Mouse (Mus musculus) midbrain, embryonic 11.5 days (tissue): Measurements from ENCODE around the gene Jag1. TPM values are rescaled to one million over a fixed set of nuclear protein-coding genes. Genes with fewer than 3 reads are reported as not detected.

ENCODE experiments used
- ATAC-seq: fragments of 200-750 bp; cut with Nextera tagmentation; 2 replicates; pipeline ENCODE4 v1.8.0; 2017; ENCODE audit warnings: moderate TSS enrichment, moderate library complexity; ENCODE audit not compliant: low FRiP score
- DNase-seq: peaks from one replicate; pipeline ENCODE4 v3.0.0; 2015; ENCODE audit warnings: low spot score; ENCODE audit errors: missing footprints
- H3K27ac ChIP-seq: fragments of 300-500 bp; sonication (generic); 2 replicates; pipeline ENCODE4 v1.5.1; 2014; ENCODE audit warnings: low read depth, low read length
- H3K27me3 ChIP-seq: fragments of 300-500 bp; sonication (generic); 2 replicates; pipeline ENCODE4 v1.6.1; 2014; ENCODE audit warnings: mild to moderate bottlenecking, low read length, moderate library complexity, mixed read lengths; ENCODE audit not compliant: control insufficient read depth, insufficient read depth
- H3K36me3 ChIP-seq: fragments of 300-500 bp; sonication (generic); 2 replicates; pipeline ENCODE4 v1.6.1; 2014; ENCODE audit warnings: mild to moderate bottlenecking, low read length, moderate library complexity, mixed read lengths; ENCODE audit not compliant: control insufficient read depth, insufficient read depth
- H3K4me1 ChIP-seq: fragments of 300-500 bp; sonication (generic); 2 replicates; pipeline ENCODE4 v1.6.1; 2014; ENCODE audit warnings: low read length; ENCODE audit not compliant: control insufficient read depth, insufficient read depth
- H3K4me2 ChIP-seq: fragments of 300-500 bp; sonication (generic); 2 replicates; pipeline ENCODE4 v1.6.1; 2014; ENCODE audit warnings: mild to moderate bottlenecking, moderate library complexity
- H3K4me3 ChIP-seq: fragments of 300-500 bp; sonication (generic); 2 replicates; pipeline ENCODE4 v1.5.1; 2014; ENCODE audit warnings: low read depth, low read length
- H3K9ac ChIP-seq: fragments of 300-500 bp; sonication (generic); 2 replicates; pipeline ENCODE4 v1.6.1; 2014; ENCODE audit warnings: low read length
- H3K9me3 ChIP-seq: fragments of 300-500 bp; sonication (generic); 2 replicates; pipeline ENCODE4 v1.6.1; 2016; ENCODE audit warnings: low read length; ENCODE audit not compliant: control insufficient read depth
- WGBS: fragments of 180-500 bp; shearing (Covaris S2); extraction: QIAGEN DNeasy Blood & Tissue Kit; methylation state at CpG from one replicate; pipeline ENCODE4 v1.1.7; 2014; 5-methylcytosine and 5-hydroxymethylcytosine counted together
- polyA plus RNA-seq: library from polyadenylated mRNA; unstranded; fragments of >200 nt; fragmentation: Nextera tagmentation; extraction: Ambion mirVana; gene quantifications from 2 replicates; pipeline ENCODE4 v1.2.1, GENCODE M21; 2014

Jag1 gene
- polyA plus RNA-seq, 1 experiment from 2014 or later = 35.4 TPM

DNA sequence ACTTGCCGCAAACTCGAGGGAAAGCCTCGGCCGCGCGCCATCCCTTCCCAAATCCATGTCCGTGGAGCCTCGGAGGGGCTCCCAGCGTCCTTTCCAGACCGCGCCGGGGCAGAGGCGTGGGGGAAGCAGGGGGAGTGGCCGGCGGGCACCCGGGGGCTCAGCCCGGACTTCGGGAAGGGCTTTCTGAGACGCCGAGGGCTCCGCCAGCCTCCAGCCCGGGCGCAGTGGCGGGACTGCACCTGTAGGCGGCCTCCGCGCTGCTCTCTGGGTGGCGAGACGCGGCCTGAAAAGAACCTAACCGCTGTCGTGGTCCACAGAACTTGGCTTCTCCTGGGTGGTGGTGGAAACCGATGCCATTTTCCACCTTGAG is 862 bp upstream of the Jag1 start:
- Histone ChIP-seq H3K27ac (peak overlapping the region; percentile 91), H3K4me1 (peaks cover 24% of the 10 kb centered on the region), H3K9me3 (no peaks in the 10 kb centered on the region), H3K4me3 (peak overlapping the region; percentile 70), H3K27me3 (no peaks in the 10 kb centered on the region), H3K9ac (peak overlapping the region; percentile 86), H3K36me3 (no peaks in the 10 kb centered on the region), H3K4me2 (peak overlapping the region; percentile 65)
- DNase-seq = peak; percentile 98
- ATAC-seq = peak; percentile 60
- WGBS = under 1% methylated on average over 33 of the region's 33 CpGs

DNA sequence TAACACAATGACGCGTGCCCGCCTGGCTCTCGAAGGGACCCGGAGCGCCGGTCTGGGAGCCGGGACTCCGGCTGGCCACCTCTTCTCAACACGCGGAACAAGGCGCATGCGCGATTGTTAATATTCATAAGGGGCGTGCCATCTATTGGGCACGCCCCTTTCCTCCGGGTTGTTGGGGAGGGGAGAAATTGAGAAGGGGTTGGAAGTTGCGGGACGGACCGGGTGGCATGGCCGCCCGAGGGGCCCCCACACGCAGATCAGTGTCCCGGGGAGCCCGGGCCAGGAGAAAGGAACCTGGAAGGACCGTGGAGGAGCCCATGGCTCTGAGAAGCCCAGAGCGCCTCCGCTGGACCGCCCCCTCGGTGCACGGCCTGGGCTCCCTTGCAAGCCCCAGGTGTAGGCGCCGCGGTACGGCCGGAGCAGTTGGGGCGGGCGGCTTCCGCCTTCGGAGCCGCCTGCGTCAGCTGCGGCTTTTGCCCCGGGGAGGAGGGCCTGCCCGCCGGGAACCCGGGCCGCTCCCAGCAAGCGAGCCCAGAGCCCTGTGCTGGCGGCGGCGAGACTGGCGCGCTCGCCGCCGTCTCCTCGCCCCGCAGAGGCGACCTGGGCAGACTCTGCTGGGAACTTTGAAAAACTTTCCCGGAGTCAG is 354 bp upstream of the Jag1 start:
- Histone ChIP-seq H3K27me3 (no peaks in the 10 kb centered on the region), H3K27ac (peak overlapping the region; percentile 91), H3K4me1 (peaks cover 29% of the 10 kb centered on the region), H3K9me3 (no peaks in the 10 kb centered on the region), H3K9ac (peak overlapping the region; percentile 86), H3K4me3 (peak overlapping the region; percentile 70), H3K4me2 (peak overlapping the region; percentile 65), H3K36me3 (no peaks in the 10 kb centered on the region)
- DNase-seq (peak; percentile 100), ATAC-seq (peak; percentile 80)
- WGBS = under 1% methylated on average over 53 of the region's 61 CpGs

DNA sequence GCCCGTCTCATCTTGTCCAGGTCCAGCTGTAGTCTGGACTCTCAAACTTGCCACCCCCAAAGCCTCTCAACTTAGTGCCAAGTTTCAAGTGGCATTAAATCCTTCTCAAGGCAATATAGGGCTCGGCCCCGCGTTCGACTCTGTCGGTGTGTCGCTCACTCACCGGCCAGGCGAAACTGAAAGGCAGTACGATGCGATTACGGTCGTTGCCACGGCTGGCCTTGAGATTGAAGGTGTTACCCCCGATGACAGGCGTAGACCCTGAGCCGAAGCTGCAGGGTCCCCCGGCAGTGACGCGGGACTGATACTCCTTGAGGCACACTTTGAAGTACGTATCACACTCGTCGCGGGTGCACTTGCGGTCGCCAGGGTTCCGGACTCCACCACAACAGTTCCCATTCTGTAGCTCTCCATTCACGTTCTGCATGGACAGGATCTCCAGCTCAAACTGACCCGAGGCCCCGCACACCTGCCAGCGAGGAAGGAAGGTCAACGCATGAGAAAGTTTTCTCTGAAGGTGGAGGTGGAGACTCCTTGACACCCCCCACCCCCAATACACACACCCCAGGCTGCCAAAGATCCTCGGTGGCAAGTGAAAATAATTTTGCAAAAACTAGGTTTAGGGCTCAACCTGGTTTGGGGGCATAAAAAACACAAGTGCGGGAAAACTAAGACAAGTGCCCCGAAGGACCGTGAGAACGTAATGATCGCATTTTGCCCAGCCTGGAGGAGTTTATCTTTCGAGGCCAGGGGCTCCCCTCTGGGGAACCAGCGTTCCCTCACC is 1.0 kb downstream of the Jag1 start:
- Histone ChIP-seq H3K9me3 (no peaks in the 10 kb centered on the region), H3K9ac (peak overlapping the region; percentile 74), H3K4me1 (peaks cover 43% of the 10 kb centered on the region), H3K27ac (peak overlapping the region; percentile 90), H3K27me3 (no peaks in the 10 kb centered on the region), H3K36me3 (no peaks in the 10 kb centered on the region), H3K4me2 (peak overlapping the region; percentile 65), H3K4me3 (peak overlapping the region; percentile 70)
- WGBS = under 1% methylated on average over 40 of the region's 40 CpGs
- DNase-seq (peak; percentile 95), ATAC-seq (no peak)

DNA sequence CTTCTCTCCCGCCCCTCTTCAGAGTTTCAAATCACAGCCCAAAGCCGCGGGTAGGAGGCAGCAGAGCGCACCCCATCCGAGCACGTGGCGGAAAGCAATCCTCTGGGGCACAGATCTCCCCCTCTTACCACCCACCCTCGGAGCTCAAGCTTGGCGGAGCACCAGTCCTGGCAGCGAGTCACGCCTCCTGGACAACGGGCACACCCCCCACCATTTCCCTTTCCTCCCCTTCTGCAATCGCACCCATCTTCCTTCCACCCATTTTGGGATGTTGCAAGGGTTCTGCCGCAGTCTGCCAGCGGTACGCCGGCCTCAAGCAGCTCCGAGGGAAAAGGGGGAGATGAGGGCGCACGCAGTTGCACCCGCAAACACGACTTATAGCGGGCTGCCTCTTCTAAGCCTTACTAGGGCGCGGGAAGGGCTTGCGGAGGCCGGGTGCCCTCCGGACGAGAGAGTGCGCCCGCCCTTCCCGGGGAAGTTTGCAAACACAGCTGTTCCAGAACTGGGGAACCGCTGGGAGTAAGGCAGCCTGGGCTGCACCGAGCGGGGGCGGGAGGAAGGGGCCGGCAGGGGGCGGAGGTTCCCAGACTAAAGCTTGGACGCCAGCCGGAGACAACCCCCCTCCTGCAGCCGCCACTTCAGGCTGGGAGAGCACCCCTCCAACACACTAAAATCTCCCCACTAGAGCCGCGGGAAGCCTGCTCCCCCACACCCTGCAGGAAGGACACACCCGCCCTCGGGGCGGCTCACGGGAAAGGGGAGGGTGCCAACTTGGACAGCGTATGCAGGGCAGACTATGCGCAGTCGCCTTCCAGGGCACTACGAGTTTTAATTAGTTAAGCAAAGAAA is 2.0 kb downstream of the Jag1 start:
- no peaks in the 10 kb centered on the region for H3K36me3 ChIP-seq
- no peaks in the 10 kb centered on the region for H3K9me3 ChIP-seq
- peak overlapping the region; percentile 65 for H3K4me2 ChIP-seq
- H3K27ac ChIP-seq = peak overlapping the region; percentile 90
- WGBS = under 1% methylated on average over 51 of the region's 51 CpGs
- peak overlapping the region; percentile 74 for H3K9ac ChIP-seq
- peaks cover 52% of the 10 kb centered on the region for H3K4me1 ChIP-seq
- no peaks in the 10 kb centered on the region for H3K27me3 ChIP-seq
- ATAC-seq = peak; percentile 47
- peak; percentile 98 for DNase-seq
- peak overlapping the region; percentile 70 for H3K4me3 ChIP-seq

DNA sequence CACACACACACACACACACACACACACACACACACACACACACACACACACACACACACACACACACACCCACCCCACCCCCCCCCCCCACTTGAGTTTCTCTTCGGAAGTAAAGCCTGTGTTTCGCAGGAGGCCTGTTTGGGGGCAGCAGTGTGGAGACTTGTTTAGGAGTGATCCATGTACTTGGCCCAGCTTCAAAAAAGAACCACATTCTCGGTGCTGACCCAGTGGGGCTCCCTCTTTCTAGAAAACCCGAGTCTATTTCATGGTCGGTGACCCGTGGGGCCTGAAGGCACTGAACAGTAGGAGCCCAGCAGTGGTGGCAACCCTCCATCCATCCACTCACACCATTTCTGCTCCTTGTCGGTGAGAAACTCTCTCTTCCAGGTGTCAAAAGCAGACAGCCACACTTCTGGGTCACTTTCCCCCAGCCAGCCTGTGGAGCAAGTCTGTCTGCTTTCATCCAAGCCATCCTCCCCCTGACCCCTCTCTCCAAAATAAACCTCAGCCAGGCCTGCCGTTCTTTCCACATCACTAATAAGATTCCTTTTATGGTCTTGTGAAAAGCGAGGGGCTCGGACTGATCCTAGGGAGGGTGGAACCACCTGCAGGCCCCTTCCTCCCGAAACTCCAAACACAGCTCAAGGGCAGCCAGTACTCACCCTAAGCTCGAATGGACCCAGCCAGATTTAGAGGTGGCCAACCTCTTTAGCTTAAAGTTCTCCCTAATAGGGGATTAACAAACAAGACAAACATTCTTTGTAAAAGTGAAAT is 3.0 kb downstream of the Jag1 start:
- DNase-seq (peak; percentile 94), ATAC-seq (no peak)
- H3K27ac ChIP-seq = peak overlapping the region; percentile 90
- H3K4me3 ChIP-seq = peak overlapping the region; percentile 70
- no peaks in the 10 kb centered on the region for H3K27me3 ChIP-seq
- H3K36me3 ChIP-seq = no peaks in the 10 kb centered on the region
- H3K9ac ChIP-seq = peak overlapping the region; percentile 74
- H3K4me1 ChIP-seq = peaks cover 62% of the 10 kb centered on the region
- peak overlapping the region; percentile 65 for H3K4me2 ChIP-seq
- WGBS = 3% methylated on average over 12 of the region's 12 CpGs
- H3K9me3 ChIP-seq = no peaks in the 10 kb centered on the region

DNA sequence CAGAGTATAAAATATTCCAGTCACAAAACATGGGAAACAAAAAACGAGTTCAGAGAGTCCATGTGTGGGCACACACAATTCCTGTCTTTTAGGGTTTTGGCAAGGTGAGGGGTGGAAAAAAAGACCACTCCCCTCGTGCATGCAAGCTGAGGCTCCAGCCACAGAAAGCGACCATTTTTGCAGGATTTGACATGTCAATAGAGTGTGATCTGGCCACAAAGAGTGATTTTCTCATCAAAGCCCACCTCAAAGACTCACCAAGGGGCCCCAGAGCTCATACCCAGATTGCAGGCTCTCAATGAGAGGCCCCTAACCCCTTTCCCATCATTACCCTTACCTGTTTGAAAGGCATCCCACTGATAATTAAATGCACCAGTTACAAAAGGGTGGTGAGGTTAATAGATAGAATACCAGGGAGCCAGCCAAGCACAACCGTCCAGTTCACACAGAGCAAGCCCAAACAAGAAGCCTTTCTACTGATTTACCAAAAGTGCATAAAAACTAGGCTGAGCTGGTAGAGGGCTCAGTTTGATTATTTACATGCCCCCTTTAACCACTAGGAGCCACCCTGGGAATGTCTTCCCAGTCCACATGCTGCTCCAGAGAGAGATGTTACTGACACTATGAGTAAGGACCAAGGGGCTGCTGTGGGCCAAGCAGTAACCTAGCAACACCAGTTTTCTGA is 6.1 kb downstream of the Jag1 start:
- WGBS = 11% methylated on average over 4 of the region's 4 CpGs
- Histone ChIP-seq H3K4me2 (peak overlapping the region; percentile 65), H3K4me3 (no peak overlapping the region), H3K9ac (0 out of 2 replicates have a peak overlapping the region, but pooled peaks have one; percentile 22), H3K27me3 (no peaks in the 10 kb centered on the region), H3K4me1 (peaks cover 76% of the 10 kb centered on the region), H3K9me3 (no peaks in the 10 kb centered on the region), H3K27ac (peak overlapping the region; percentile 64; the same call in 1 of the 2 replicates), H3K36me3 (no peaks in the 10 kb centered on the region)
- DNase-seq (peak; percentile 94), ATAC-seq (peak; percentile 46)

DNA sequence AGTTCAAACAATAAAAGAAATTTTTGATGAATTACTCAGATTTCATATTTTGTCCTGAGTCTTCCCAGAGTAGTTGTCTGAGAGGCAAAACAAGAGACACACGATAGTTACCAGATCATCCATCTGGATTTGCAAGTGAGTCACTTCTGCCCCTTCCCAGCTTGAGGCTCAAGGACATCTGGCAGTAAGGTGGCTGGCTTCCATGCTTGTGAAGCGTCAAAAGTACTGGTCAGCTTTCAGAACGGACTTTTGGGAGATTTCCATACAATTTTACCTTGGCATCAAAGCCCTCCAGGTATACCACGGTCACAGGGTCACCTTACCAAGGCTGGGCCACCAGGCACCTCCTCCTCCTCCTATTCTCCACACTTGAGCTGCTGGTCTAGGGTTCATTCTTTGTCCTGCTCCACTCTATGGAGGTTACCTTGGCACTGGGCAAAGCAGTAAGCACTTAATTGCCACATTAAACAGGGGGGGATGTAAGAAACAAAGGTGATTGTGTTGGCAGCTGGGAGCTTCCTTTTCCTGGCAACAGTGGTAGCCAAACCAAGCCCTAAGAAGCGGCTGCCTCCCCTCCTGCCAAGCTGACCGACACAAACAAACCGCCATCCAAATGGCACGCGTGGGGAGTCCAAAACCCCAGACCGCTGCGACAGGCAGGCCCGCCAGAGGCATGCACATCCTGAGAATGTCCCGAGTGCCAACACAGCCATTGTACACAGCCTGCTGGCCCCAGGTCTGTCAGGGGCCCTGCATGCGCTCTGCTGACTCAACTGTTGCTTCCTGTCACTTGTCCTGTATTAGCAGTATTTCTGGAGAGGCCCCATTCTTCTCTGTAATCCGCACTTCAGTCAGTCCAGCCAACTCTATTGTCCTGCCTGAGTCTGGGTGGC is 6.9 kb downstream of the Jag1 start:
- WGBS = 17% methylated on average over 15 of the region's 15 CpGs
- Histone ChIP-seq H3K36me3 (no peaks in the 10 kb centered on the region), H3K4me1 (peaks cover 70% of the 10 kb centered on the region), H3K27me3 (no peaks in the 10 kb centered on the region), H3K4me3 (no peak overlapping the region), H3K4me2 (peak overlapping the region; percentile 65), H3K9me3 (no peaks in the 10 kb centered on the region), H3K27ac (peak overlapping the region; percentile 64), H3K9ac (peak overlapping the region; percentile 36)
- peak; percentile 74 for ATAC-seq
- DNase-seq = peak; percentile 93
